Mouse (Mus musculus) heart, postnatal 10 days (tissue): Measurements from ENCODE around the gene Cmklr1. TPM values are rescaled to one million over a fixed set of nuclear protein-coding genes. Genes with fewer than 3 reads are reported as not detected.
A peak's percentile ranks its signal among the peaks of the same experiment; 100 is the strongest.

ENCODE experiments used
- DNase-seq, 2 experiments: peaks; one replicate each; pipeline ENCODE4 v3.0.0; 2021
- intact Hi-C: fragments of 180-260 bp; cut with DNase I; formaldehyde crosslinking; loops from one replicate; pipeline ENCODE4 v1.15.1; 2025
- total RNA-seq, 2 experiments: library from RNA; stranded (reverse); gene quantifications; 2 replicates each; pipeline ENCODE4 v1.2.3; 2021

Cmklr1 gene
- total RNA-seq, 2 experiments from 2014 or later: 20.8 to 22.5 TPM

DNA sequence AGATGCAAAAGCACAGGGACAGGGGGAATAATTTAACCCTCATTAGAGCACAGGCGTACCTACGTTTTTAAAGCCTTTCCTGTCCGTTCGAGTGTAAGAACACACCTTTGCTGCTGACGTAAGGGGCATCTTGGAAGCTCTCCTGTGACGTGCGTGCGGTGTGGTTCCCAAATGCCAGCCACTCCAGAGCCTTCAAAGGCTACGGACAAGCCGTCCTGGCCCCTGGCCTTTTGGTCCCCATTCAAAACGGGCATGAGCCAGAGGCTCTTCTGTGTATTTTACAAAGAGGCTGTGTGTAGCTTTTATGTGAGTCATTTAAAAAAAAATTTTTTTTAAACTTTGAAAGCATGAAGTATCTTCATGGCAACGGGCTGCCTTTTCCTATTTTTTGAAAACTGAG lies 4.6 kb upstream of the Cmklr1 start:
- intact Hi-C loops: no loop called here
- DNase-seq: no peak

DNA sequence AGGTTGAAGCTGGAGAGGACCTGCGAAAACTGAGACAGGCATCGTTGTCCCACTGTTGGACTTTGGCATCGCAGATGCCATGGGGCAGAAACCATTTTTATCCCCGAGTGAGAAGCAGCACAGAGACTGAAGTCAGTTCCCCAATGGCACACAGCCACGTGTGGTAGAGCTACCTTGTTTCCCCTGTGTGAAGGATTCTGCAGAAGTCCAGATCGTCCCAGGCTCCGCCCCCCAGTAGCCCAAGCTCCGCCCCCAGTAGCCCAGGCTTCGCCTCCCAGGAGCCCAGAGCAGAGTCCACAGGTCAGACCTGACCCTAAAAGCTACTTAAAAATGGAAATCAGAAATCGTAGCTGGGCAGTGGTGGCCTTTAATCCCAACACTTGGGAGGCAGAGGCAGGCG lies 4.0 kb upstream of the Cmklr1 start:
- intact Hi-C loops: no loop called here

DNA sequence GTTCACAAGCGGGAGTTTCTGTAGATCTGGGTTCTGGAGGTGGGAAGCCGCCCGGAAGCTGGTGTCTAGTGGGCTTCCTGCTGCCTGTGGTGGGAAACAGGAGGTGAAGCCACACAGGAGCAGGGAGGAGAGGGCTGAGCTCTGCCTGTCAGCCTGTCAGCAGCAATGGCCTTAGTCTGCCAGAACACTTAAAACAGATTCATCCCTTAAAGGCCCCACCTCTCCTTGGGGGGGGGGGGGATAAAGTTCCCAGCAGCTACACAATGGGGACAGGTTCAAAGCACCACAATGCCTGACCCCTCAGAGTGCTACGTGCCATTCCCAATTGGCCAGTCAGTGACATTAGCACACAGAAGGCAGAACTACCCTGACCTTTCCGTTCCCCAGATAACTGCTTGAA lies 2.0 kb upstream of the Cmklr1 start:
- DNase-seq: no peak
- intact Hi-C loops: no loop called here

More for the DNA sequence above, 4.0 kb upstream of the Cmklr1 start:
- no peak for DNase-seq

DNA sequence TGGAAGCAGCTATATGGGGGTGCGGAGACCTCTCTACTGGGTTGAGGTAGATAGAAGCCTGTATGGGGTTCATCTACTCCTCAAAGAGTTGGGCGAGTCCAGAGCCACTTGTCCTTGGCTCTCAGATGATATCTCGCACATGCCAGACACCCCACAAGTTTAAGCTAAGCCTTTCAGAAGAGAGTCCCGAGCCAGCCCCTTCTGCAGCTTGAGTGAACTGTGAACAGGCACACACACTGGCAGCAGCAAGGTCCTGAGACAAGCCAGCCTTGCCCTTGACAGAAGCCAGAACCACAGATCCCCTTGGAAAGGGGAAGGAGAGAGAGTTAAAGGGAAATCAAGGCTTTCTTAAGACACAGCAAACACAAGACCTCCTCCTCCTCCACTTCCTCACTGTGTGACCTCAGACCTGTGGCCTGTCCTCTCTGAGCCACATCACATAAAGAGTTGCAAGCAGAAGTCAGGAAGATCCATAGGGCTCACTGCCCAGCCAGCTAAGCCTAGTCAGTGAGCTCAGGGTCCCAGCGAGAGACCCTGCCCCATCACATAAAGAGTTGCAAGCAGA lies 1.5 kb downstream of the Cmklr1 start:
- no peak for DNase-seq
- intact Hi-C loops: no loop called here

DNA sequence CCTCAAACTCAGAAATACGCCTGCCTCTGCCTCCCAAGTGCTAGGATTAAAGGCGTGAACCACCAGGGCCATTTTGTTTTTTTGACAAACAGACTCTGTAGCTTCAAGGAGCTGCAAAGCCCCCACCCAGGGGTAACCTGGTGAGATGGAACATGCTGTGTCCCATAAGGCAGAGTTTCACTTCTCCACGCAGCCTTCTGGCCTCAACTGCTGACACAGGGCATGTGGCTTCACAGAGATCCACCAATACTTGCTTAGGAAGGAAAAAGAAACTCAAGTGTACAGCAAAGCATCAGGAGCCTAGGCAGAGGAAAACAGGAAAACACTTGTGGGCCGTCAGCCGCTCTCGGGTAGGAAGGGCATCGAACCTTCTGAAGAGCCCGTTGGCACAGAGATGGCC lies 3.1 kb downstream of the Cmklr1 start:
- DNase-seq: no peak
- intact Hi-C loops: no loop called here

DNA sequence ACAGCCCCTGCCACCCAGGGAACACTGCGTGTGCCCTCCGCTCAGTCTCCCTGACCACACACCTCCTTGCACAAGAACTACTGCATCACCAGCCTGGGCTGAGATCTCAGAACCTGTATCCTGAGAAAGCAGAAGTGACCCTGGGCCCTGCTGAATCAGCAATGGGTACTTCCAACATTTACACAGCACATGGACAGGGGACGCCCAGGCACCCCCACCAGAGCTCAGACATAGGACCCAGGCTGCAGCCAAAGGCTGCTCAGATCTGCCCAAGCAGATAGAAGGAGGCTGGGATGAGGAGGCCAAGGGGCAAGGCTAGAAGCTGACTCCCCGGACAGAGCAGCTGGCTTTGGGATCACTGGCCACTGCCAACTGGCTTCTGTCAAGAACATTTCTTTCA lies 5.7 kb downstream of the Cmklr1 start:
- intact Hi-C loops: no loop called here
- DNase-seq: no peak

DNA sequence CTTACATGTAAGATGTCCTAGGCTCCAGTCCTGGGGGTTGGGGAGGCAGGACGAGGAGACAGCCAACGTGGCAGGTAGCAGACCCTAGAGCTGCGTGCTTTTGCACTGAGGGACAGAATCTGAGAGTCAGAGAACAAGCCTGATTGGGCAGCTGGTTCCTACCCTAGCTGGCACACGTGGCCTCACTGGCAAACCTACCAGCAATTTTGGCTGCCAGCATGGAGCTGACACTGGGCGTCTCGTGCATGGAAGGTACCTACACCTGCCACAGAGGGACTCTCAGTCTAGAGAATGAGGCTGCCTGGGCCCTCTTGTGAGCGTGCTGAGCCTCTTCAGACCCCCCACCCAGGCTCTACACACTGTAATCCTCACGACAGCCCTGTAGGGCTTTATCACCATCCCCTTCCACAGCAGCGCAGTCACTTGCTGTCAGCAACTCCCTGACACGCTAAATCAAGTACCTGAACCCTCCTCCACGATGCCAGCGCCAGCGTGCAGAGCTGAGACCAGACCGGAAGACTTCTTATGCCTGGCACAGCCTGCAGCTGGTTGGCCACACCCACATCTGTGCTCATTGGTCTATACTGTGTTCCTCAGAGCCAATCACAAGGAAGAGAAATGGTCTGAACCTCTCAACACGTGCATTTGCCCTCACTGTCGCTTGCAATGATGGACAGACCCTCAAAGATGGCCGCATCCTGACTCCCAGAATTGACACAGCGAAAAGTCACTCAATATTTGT lies 6.9 kb downstream of the Cmklr1 start:
- intact Hi-C loops: no loop called here
- no peak for DNase-seq

DNA sequence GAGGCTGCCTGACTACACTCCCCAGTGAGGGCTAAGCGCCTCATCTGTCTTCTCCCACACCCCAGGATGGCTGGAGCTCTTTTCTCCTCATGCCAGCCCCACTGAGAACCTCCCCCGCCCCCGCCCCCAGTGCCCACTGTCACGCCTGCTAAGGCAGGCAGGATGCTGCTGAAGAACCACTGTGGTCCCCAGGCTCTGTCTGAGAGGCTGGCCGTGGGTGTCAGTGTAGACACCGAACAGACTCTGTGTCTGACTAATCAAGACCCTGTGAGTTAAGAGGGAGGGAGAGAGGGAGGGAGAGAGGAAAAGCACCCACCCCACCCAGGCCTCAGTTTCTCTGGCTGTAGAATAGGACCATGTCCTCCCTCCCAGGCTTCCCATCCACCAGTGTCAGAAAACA lies 9.2 kb downstream of the Cmklr1 start:
- intact Hi-C loops: no loop called here
- DNase-seq: no peak

DNA sequence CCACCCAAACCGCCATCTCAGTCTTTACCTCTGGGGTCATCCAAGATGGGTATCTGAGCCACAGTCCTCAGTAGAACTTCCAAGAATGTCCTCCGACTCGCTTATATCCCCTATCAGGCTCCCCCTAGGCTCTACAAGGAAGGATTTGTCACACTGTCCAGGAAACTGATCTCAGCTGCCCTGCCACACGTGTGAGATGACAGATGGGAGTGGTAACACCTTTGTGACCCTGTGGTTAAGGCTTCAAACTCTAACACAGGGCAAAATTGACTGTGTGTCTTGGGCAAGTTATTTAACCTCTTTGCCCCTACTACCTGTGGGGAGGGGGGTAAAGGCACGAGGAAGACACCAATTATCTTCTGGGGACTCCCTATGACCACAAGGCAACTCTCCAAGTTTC lies 11.1 kb downstream of the Cmklr1 start:
- intact Hi-C loops: no loop called here
- DNase-seq: no peak

DNA sequence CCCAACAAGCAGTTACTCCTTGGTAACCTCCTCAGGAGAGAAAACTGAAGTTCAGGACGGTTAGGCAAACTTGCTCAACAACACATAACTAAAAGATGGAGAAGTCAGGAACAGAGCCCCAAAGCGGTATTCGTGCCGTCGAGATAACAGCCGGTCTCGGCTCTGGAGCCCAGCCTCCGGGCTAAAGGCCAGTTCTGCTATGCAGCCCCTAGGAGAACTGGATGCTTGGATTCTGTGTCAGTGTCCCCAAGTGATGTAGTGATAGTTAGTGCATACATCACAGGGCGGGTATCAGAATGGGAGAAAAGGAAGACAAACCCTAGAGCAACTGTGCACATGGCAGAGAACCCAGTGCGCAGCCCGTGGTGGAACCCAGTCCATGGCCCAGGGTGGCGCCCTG lies 12.2 kb downstream of the Cmklr1 start:
- intact Hi-C loops: no loop called here
- no peak for DNase-seq

DNA sequence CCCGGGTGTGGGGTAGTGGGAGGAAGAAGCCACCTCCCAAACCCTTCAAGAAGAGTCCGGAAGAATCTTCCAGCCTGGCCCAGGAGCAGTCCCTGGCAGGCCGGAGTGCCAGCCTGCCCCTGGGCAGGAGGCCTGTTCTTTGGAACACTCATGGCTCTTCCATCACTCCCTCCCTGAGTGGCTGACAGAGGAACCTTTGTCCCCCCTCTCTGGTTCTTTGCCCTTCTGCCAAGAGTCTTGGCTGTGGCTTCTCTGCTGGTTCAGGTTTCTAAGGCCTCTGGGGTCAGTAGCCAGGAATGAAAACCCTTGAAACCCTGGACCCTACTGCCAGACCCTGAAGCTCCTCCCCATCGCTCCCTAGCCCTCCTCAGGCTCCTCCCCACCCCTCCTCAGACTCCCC lies 12.6 kb downstream of the Cmklr1 start:
- intact Hi-C loops: no loop called here

DNA sequence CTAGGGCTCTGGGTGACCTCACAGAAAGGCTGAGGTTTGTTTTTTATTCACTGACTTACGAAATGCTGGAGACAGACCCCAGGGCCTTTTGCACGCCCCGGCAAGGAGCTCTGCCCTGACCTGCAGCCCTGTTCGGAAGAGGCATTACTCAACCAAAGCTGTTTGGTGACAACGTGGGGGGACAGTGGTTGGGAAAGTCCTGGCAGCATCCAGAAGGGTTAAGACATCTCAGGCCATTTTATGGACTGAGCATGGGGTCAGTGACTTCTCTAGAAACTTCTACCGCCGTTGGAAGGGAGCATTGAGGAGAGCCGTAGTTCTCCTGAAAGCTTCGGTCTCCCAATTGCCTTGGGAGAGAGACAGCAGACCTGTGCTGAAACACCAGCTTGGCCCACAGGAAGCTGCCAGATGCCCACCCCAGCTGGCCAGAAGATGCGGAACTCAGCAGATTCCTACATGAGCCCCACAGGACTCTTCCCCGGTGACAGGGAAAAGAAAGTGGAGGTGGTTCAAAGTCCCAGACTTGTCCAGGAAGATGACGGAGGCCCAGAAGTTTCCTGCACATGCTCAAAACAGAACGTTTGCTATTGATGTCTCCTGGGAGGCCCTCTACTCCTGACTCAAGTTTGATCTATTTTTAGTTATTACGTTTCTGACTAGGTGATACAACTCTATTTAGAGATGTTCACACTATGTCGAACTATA lies 14.2 kb downstream of the Cmklr1 start:
- DNase-seq: no peak
- intact Hi-C loops: no loop called here

More for the DNA sequence above, 12.6 kb downstream of the Cmklr1 start:
- no peak for DNase-seq

DNA sequence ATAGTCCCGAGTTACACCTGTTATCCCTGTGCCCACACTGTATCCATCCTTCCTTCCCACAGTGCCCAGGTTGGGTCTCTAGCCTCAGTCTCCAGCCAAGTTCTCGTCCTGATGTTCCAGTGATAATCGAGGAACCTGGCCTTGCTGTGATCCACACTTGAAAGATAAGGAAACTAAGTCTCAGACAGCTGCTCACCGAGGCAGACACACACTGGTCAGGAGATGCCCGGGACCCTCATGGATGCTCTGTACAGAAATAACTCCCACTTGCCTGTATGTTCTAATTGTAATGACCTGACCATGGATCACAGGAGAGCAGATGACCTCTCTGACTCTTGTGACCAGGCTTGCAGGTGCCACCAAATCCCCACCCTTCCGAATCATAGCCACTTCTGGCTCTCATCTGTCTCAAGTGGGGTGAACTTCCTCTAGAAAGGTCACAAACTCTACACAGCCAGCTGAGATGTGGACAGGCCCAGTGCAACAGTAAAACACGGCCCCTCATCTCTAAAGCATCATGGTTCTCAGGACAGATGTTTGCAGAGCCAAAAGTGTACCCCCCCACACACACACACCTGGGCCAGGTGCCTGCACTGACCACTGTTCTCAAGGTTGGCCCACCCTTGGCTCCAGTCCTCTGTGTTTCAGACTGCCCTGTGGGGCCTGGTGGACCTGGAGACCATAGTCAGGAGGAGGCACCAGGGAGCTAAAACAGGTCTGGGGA lies 15.2 kb downstream of the Cmklr1 start:
- DNase-seq: no peak

DNA sequence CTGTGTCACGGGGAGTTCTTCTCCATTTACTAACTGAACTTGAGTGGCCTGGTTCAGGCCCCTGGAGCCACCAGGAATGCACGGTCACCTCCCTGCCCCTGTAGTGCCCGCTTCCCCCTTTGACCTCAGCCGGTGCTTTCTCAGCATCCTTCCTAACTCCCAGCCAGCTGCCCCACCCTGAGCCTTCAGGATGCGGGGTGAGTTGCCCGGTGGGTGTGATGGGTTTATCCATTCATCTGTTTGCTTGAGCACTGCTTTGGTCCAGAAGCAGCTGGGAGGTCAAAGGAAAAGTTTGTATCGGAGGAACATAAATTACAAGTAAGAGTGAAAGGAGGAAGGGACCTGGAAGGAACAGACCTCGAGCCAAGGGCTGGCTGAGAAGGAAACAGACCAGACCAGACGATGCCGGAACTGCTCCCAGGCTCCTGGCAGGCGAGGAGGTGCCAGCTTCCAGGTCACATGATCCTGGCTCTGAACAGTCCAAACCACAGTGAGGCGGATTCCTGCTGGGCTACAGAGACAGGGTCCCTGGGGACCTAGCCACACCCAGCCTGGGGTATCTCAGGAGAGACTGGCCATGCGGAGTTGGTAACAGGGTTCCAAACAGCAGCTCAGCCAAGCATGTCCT lies 16.1 kb downstream of the Cmklr1 start:
- intact Hi-C loops: no loop called here
- peak; percentile 71 to 73 for DNase-seq

More for the DNA sequence above, 15.2 kb downstream of the Cmklr1 start:
- intact Hi-C loops: no loop called here

DNA sequence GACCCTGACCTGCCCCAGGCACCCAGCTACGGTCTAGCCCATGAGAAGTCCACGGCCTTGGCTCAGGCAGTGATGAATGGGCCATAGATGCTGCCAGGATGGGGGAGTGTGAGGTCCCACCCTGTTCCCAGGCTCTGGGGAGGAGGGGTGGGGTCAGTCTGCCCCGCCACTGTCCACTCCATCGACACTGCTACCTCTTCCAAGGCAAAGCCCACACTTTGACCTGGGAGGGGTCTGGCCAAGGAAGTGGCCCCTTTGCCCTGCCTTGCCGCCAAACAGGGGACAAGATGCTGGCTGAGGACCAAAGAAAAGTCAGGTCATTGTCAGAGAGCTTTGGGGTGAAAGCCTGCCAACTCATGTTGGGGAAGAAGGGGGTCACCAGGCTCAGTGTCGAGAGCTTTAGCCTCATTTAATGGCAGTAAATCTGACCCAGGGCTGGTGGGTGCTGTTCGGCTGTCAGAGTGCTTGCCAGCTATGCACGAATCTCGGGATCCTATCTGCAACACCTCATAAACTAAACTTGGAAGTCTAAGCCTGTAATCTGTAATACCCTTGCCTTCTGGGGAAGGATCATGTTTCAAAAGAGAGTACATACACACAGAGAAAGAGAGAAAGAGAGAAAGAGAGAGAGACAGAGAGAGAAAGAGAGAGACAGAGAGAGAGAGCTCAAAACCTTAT lies 17.1 kb downstream of the Cmklr1 start:
- no peak for DNase-seq
- intact Hi-C loops: no loop called here

DNA sequence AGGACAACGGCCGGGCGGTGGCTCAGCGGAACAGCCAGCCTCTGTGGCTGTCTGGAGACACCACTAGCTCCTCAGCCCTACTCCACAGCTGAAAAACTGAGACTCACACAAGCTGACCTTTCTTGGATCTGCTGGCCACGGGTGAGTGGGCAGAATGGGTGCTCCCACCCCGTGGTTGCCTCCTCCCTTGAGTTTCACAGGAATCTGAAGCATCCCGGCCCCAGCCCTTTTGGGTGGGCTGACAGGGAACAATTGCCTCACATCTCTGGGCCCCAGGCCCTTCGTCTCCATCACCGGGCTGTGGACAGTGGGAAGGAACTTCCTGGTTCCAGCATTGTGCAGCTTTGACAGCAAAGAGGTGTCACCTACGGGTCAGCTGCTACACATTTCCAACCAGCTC lies 20.1 kb downstream of the Cmklr1 start:
- DNase-seq: no peak
- intact Hi-C loops: no loop called here

DNA sequence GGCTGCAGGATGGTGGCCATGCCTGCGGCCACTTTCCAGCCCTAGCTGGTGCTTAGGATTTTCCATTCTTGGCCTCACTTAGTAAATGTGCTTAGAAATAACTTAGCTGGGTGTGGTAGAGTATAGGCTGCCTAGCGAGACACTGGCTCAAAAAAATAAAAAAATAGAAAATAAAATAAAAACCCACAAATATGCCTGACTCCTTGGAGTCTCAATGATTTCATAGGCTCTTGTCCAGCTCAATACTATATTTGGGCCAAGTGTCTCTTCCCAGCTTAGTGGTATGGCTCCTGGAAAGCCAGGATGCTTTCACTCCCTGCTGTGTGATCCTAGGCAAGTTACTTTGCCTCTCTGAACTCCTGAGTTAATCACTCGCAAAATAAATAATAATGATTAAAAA lies 21.0 kb downstream of the Cmklr1 start:
- intact Hi-C loops: no loop called here
- no peak for DNase-seq

DNA sequence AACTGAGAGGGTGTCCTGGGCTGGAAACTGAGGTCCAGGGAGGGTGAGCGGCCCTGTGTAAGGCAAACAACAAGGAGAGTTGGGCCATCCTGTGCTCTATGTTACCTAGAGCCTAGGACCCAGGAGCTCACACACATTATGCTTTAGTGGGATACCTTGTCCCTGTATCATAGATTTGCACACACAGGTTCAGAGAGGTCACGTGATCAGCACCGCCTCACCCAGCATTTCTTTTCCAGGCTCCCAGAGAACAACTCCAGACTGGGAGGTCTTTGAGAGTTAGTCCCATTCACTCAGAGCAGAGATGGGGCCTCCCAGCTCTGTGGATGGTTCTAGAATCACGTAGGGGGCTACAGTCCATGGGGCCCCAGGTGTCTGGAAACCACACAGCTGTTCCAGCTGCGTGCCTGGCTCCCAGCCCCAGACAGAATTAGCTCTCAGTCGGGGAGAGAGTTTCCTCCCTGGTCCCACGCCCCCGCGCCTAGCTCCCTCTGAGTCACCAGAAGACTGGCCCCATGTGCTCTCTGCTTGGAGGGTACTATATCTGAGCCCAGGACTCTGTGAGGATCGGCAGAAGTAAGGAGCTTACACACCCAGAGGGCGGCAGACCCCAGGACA lies 22.3 kb downstream of the Cmklr1 start:
- DNase-seq: peak; percentile 78 to 81
- intact Hi-C loops: no loop called here

DNA sequence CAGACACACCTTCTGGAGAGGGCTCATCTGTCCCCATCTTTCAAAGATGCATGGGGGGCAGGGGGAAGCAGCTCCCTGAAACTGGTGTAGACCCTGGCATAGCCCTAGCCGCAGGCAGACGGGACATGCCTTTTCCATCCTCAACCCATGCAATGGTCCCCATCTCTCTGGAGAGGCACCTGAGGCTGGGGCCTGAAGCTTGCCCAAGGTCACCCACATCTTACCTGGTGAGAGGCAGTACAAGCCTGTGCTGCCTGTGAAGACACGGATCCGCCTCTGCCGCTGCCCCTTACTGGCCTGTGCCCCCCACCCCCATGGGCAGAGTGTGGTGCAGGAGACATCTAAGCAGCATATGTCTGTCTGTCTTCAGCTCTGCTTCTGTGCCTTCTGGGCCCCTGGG lies 23.2 kb downstream of the Cmklr1 start:
- no peak for DNase-seq
- intact Hi-C loops: no loop called here

DNA sequence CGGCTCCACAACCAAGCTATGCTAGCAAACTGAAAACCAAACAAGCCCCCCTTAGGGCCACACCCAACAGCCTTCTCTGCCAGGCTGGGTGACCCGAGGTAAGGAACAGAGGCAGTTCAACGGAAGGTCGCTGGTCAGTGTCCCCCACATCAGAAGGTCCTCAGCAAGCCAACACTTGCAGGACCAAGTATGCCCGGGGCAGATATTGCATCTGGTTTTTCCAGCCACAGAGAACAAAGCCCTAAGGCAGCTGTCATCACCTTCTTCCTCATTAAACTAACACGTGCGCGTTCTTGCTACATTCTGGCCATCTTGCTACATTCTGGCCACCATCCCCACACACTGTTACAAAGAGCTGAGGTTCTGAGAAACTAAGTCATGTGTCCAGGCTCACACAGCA lies 23.9 kb downstream of the Cmklr1 start:
- DNase-seq: no peak
- intact Hi-C loops: no loop called here
